Mouse (Mus musculus): ENCODE results near the gene Scn2b. TPM values are rescaled to one million over a fixed set of nuclear protein-coding genes. Genes with fewer than 3 reads are reported as not detected.

Scn2b gene
- polyA plus RNA-seq, 1 experiment from 2014 or later = 3.5 TPM

GRCm38 (mm10) chr9:45116819-45117218 is 763 bp upstream of the Scn2b start:
- 70% methylated on average over 9 of the region's 9 CpGs for WGBS
- Histone ChIP-seq H3K4me1 (ENCODE audit: control insufficient read depth, insufficient read depth, low read length) (peaks cover 4% of the 10 kb centered on the region; the same call in 1 of the 2 replicates), H3K4me3 (ENCODE audit: low read depth, low read length) (no peak overlapping the region), H3K9ac (ENCODE audit: low read length) (no peak overlapping the region), H3K27me3 (ENCODE audit: control insufficient read depth, insufficient read depth, low read length) (no peaks in the 10 kb centered on the region; the same call in 1 of the 2 replicates), H3K27ac (ENCODE audit: low read depth, low read length) (no peak overlapping the region), H3K9me3 (ENCODE audit: control insufficient read depth, low read length) (no peaks in the 10 kb centered on the region), H3K4me2 (no peak overlapping the region), H3K36me3 (ENCODE audit: control insufficient read depth, insufficient read depth, low read length) (no peaks in the 10 kb centered on the region)
- ATAC-seq (ENCODE audit: low FRiP score) (no peak), DNase-seq (ENCODE audit: low spot score, missing footprints) (no peak)

- H3K27me3 ChIP-seq (ENCODE audit: control insufficient read depth, insufficient read depth, low read length) = no peaks in the 10 kb centered on the region; the same call in 1 of the 2 replicates
- DNase-seq (ENCODE audit: low spot score, missing footprints) = peak; percentile 85
- no peak for ATAC-seq (ENCODE audit: low FRiP score)
- peaks cover 7% of the 10 kb centered on the region; the same call in 1 of the 2 replicates for H3K4me1 ChIP-seq (ENCODE audit: control insufficient read depth, insufficient read depth, low read length)
- no peak overlapping the region for H3K27ac ChIP-seq (ENCODE audit: low read depth, low read length)
- H3K36me3 ChIP-seq (ENCODE audit: control insufficient read depth, insufficient read depth, low read length) = no peaks in the 10 kb centered on the region
- peak overlapping the region; percentile 46 for H3K4me3 ChIP-seq (ENCODE audit: low read depth, low read length)
- no peaks in the 10 kb centered on the region for H3K9me3 ChIP-seq (ENCODE audit: control insufficient read depth, low read length)
- H3K9ac ChIP-seq (ENCODE audit: low read length) = peak overlapping the region; percentile 60
- H3K4me2 ChIP-seq = peak overlapping the region; percentile 50
- 31% methylated on average over 10 of the region's 10 CpGs for WGBS
These were observed 970 bp downstream of the Scn2b start for GRCm38 (mm10) chr9:45118552-45118951.

DNA sequence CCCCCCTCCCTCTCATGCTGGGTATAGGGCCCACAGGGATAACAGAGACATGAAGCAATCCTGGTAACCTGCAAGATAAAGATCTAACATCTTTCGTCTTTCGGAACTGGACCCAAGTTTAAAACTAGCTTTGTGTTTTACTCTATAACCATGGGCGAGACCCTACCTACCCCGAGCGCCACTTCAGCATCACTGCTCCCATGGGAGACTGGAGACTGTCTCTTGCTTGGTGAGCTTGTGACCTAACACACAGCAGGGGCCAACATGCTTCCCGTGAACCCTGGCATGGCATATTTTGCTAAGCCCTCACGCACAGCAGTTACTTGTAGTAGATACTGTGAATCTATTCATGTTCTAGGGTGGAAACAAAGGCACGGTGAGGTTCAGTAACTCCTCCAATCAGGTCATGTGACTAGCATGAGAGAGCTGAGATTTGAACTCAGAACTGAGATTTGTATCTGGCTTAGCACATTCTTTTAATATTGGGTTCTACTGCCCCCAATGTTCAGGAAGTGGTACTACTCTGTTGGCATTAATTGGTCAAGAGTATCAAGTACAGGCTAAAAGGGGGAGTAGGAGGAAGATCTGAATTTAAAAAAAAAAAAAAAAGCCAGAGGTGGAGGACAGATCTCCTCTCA is 1.9 kb downstream of the Scn2b start:
- peaks cover 7% of the 10 kb centered on the region; the same call in 1 of the 2 replicates for H3K4me1 ChIP-seq (ENCODE audit: control insufficient read depth, insufficient read depth, low read length)
- no peak overlapping the region for H3K27ac ChIP-seq (ENCODE audit: low read depth, low read length)
- no peaks in the 10 kb centered on the region for H3K9me3 ChIP-seq (ENCODE audit: control insufficient read depth, low read length)
- H3K4me2 ChIP-seq = no peak overlapping the region
- no peaks in the 10 kb centered on the region; the same call in 1 of the 2 replicates for H3K27me3 ChIP-seq (ENCODE audit: control insufficient read depth, insufficient read depth, low read length)
- WGBS = 91% methylated on average over 8 of the region's 8 CpGs
- no peak for ATAC-seq (ENCODE audit: low FRiP score)
- H3K4me3 ChIP-seq (ENCODE audit: low read depth, low read length) = no peak overlapping the region
- DNase-seq (ENCODE audit: low spot score, missing footprints) = peak; percentile 76
- H3K36me3 ChIP-seq (ENCODE audit: control insufficient read depth, insufficient read depth, low read length) = no peaks in the 10 kb centered on the region
- no peak overlapping the region for H3K9ac ChIP-seq (ENCODE audit: low read length)

DNA sequence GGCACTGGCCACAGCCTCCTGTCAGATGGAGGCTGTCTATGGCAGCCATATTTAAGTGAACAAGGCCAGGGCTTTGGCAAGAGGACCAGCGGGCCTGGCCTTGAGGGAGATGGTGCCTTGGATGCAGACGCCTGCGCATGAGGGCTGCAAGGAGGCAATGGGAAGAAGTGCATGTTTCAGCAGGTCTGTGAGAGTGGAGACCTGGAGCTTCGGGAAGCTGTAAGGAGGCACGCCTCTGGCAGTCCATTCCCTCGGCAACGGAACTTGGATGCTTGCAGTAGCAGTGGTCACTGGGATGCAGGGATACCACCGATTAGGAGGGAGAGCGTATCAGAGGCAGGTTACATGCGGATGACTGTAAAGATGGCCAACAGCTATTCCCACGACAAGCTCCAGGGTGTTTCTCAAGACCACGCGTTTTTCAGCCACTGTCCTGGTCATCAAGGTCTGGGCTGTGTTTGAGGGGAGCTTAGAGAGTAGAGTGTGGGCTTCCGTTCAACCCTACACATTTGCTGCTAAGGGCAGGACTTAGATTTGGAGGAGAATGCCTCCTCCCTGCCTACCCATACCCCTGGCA is 2.5 kb downstream of the Scn2b start:
- ATAC-seq (ENCODE audit: low FRiP score) (no peak), DNase-seq (ENCODE audit: low spot score, missing footprints) (peak; percentile 78)
- H3K9ac ChIP-seq (ENCODE audit: low read length) = no peak overlapping the region
- peaks cover 7% of the 10 kb centered on the region; the same call in 1 of the 2 replicates for H3K4me1 ChIP-seq (ENCODE audit: control insufficient read depth, insufficient read depth, low read length)
- H3K36me3 ChIP-seq (ENCODE audit: control insufficient read depth, insufficient read depth, low read length) = no peaks in the 10 kb centered on the region
- H3K9me3 ChIP-seq (ENCODE audit: control insufficient read depth, low read length) = no peaks in the 10 kb centered on the region
- H3K4me2 ChIP-seq = no peak overlapping the region
- H3K27me3 ChIP-seq (ENCODE audit: control insufficient read depth, insufficient read depth, low read length) = no peaks in the 10 kb centered on the region; the same call in 1 of the 2 replicates
- no peak overlapping the region for H3K4me3 ChIP-seq (ENCODE audit: low read depth, low read length)
- 91% methylated on average over 14 of the region's 14 CpGs for WGBS
- H3K27ac ChIP-seq (ENCODE audit: low read depth, low read length) = no peak overlapping the region

- ATAC-seq (ENCODE audit: low FRiP score) (no peak), DNase-seq (ENCODE audit: low spot score, missing footprints) (no peak)
- Histone ChIP-seq H3K4me1 (ENCODE audit: control insufficient read depth, insufficient read depth, low read length) (peaks cover 7% of the 10 kb centered on the region; the same call in 1 of the 2 replicates), H3K9ac (ENCODE audit: low read length) (no peak overlapping the region), H3K9me3 (ENCODE audit: control insufficient read depth, low read length) (no peaks in the 10 kb centered on the region), H3K27me3 (ENCODE audit: control insufficient read depth, insufficient read depth, low read length) (no peaks in the 10 kb centered on the region; the same call in 1 of the 2 replicates), H3K27ac (ENCODE audit: low read depth, low read length) (no peak overlapping the region), H3K4me2 (no peak overlapping the region), H3K36me3 (ENCODE audit: control insufficient read depth, insufficient read depth, low read length) (no peaks in the 10 kb centered on the region), H3K4me3 (ENCODE audit: low read depth, low read length) (no peak overlapping the region)
- WGBS = 86% methylated on average over 6 of the region's 6 CpGs
These were observed 3.0 kb downstream of the Scn2b start for GRCm38 (mm10) chr9:45120567-45120966.

DNA sequence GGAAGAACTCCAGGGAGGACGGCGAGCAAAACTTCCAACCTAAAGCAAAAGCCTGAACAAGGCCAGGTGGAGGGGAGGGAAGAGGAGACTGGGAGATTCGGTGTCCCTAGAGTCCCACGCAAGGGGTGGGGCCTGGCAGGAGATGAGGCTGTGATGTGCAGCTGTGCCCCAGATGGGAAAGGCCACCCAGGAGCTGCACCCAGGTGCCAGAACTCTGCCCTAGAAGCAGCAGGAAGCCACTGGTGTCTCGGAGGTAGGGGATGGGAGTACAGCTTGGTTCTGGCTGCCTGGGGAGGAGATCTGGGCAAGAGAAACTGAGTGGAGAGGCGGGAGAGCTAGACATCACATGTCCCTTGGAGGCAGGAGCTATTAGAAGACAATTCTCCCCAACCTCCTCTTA is 3.4 kb downstream of the Scn2b start:
- Histone ChIP-seq H3K27me3 (ENCODE audit: control insufficient read depth, insufficient read depth, low read length) (no peaks in the 10 kb centered on the region; the same call in 1 of the 2 replicates), H3K27ac (ENCODE audit: low read depth, low read length) (no peak overlapping the region), H3K4me1 (ENCODE audit: control insufficient read depth, insufficient read depth, low read length) (0 out of 2 replicates have a peak, but pooled peaks cover 5% of the 10 kb centered on the region), H3K9ac (ENCODE audit: low read length) (no peak overlapping the region), H3K9me3 (ENCODE audit: control insufficient read depth, low read length) (no peaks in the 10 kb centered on the region), H3K36me3 (ENCODE audit: control insufficient read depth, insufficient read depth, low read length) (no peaks in the 10 kb centered on the region), H3K4me2 (no peak overlapping the region), H3K4me3 (ENCODE audit: low read depth, low read length) (no peak overlapping the region)
- WGBS = 69% methylated on average over 6 of the region's 6 CpGs
- peak; percentile 73 for DNase-seq (ENCODE audit: low spot score, missing footprints)
- no peak for ATAC-seq (ENCODE audit: low FRiP score)

DNA sequence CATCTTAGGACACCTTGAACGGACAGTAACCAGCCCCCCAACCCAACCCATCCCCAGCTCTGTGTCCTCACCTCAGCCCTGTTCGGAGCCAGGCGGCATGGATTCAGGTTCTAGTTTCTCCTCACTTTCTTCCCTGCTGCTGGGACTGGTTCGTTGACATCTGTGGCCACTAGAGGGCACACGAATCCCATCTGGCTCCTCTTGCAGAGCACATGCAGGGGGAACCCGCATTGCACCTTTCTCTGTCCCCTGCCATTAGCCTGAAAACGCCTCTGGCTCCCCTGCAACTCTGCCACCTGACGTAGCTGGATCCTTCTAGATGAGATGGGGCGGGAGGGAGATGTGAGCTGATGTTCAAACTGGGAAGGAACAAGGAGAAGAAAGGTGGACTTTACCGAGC is 4.2 kb downstream of the Scn2b start:
- 0 out of 2 replicates have a peak, but pooled peaks cover 2% of the 10 kb centered on the region for H3K4me1 ChIP-seq (ENCODE audit: control insufficient read depth, insufficient read depth, low read length)
- no peak overlapping the region for H3K9ac ChIP-seq (ENCODE audit: low read length)
- no peak overlapping the region for H3K4me3 ChIP-seq (ENCODE audit: low read depth, low read length)
- peak; percentile 49; the same call in 1 of the 2 replicates for ATAC-seq (ENCODE audit: low FRiP score)
- no peaks in the 10 kb centered on the region for H3K27me3 ChIP-seq (ENCODE audit: control insufficient read depth, insufficient read depth, low read length)
- no peaks in the 10 kb centered on the region for H3K9me3 ChIP-seq (ENCODE audit: control insufficient read depth, low read length)
- DNase-seq (ENCODE audit: low spot score, missing footprints) = peak; percentile 95
- H3K36me3 ChIP-seq (ENCODE audit: control insufficient read depth, insufficient read depth, low read length) = no peaks in the 10 kb centered on the region
- WGBS = 7% methylated on average over 10 of the region's 10 CpGs
- no peak overlapping the region for H3K27ac ChIP-seq (ENCODE audit: low read depth, low read length)
- H3K4me2 ChIP-seq = peak overlapping the region; percentile 17; the same call in 1 of the 2 replicates

GRCm38 (mm10) chr9:45122209-45122761 is 4.7 kb downstream of the Scn2b start:
- DNase-seq (ENCODE audit: low spot score, missing footprints) (no peak), ATAC-seq (ENCODE audit: low FRiP score) (peak; percentile 49; the same call in 1 of the 2 replicates)
- no peak overlapping the region for H3K27ac ChIP-seq (ENCODE audit: low read depth, low read length)
- H3K4me3 ChIP-seq (ENCODE audit: low read depth, low read length) = no peak overlapping the region
- 0 out of 2 replicates have a peak, but pooled peaks cover 2% of the 10 kb centered on the region for H3K4me1 ChIP-seq (ENCODE audit: control insufficient read depth, insufficient read depth, low read length)
- peak overlapping the region; percentile 17; the same call in 1 of the 2 replicates for H3K4me2 ChIP-seq
- H3K36me3 ChIP-seq (ENCODE audit: control insufficient read depth, insufficient read depth, low read length) = no peaks in the 10 kb centered on the region
- WGBS = 32% methylated on average over 9 of the region's 9 CpGs
- H3K9ac ChIP-seq (ENCODE audit: low read length) = no peak overlapping the region
- no peaks in the 10 kb centered on the region for H3K9me3 ChIP-seq (ENCODE audit: control insufficient read depth, low read length)
- no peaks in the 10 kb centered on the region for H3K27me3 ChIP-seq (ENCODE audit: control insufficient read depth, insufficient read depth, low read length)

GRCm38 (mm10) chr9:45125211-45125610 is 7.6 kb downstream of the Scn2b start:
- no peaks in the 10 kb centered on the region for H3K36me3 ChIP-seq (ENCODE audit: control insufficient read depth, insufficient read depth, low read length)
- no peak overlapping the region for H3K4me3 ChIP-seq (ENCODE audit: low read depth, low read length)
- no peak for DNase-seq (ENCODE audit: low spot score, missing footprints)
- H3K9ac ChIP-seq (ENCODE audit: low read length) = no peak overlapping the region
- no peak overlapping the region for H3K27ac ChIP-seq (ENCODE audit: low read depth, low read length)
- no peak for ATAC-seq (ENCODE audit: low FRiP score)
- no peaks in the 10 kb centered on the region for H3K27me3 ChIP-seq (ENCODE audit: control insufficient read depth, insufficient read depth, low read length)
- no peak overlapping the region for H3K4me2 ChIP-seq
- 92% methylated on average over 14 of the region's 14 CpGs for WGBS
- 0 out of 2 replicates have a peak, but pooled peaks cover 2% of the 10 kb centered on the region for H3K4me1 ChIP-seq (ENCODE audit: control insufficient read depth, insufficient read depth, low read length)
- H3K9me3 ChIP-seq (ENCODE audit: control insufficient read depth, low read length) = no peaks in the 10 kb centered on the region

Data from midbrain, embryonic 11.5 days (tissue).